Mouse (Mus musculus) ovary, postnatal 10 days (tissue): ENCODE data around the gene Tie1.
"Not testable (repeated sequence)": the region's sequence is repeated elsewhere in the genome, so short reads cannot be mapped to it uniquely, and the experiment has no call there.

Experiments
- DNase-seq: peaks from one replicate; pipeline ENCODE4 v3.0.0; 2022; ENCODE audit warnings: low spot score

The Tie1 gene

DNA sequence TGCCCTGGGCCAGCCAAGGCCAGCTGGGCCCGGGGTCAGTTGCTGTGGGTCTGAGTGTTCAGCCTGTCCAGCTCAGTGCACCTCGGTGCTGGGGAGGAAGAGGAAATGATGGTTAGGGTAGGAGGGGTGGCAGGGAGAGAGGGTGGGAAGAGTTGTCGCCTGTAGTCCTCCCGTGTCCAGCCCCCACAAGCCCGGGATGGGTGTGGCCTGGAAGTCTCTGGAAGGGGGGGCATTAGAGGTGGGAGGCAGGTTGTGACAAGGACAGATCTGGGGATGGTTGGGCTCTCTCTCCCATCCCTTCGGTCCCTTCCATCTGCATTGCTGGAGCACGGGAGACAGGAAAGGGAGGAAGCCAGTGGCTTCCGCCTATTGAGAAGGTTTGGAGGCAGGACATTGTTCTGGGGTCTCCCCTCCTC, at the start of gene Tie1:
Tie1 (minus strand) TSS at position 345 of the 416 bp plus-strand sequence.
- DNase-seq, result no peak

DNA sequence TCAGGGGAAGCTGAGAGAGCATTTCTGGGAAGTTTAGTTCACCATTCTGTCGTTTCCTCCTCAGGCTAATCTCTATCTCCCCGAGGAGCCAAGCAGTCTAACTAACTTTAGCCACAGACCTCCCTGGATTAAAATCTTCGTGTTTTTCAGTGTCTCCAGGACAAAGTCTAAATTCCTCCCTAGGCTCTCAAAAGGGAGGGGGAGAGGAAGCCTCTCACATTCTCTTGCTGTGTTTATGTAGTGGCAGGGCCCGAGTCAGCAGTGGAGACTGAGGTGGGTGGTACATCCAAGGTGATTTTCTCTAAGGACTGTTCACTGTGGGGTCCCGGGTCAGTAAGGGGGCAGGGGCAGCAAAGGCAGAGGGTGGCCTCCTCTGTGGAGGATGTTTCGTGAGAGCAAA, 47.9 kb upstream of the Tie1 start:
- no peak for DNase-seq

DNA sequence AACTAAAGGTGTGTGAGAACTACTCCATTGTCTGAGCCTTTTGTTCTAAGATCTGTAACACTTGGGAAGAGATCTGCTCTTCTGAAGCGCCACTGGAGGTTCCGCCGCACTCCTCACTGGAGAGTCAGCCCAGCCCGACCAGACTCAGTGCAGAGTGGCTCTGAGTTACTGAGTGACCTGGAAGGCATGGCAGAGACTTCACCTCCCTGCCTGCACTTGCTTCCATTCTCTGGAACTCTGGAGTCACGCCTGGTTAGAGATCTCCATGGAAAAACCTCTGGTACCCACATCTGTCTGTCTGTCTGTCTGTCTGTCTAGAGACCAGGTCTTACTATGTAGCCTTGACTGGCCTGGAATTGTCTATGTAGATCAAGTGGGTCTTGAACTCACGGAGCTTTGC, 45.7 kb upstream of the Tie1 start:
- DNase-seq, result no peak

DNA sequence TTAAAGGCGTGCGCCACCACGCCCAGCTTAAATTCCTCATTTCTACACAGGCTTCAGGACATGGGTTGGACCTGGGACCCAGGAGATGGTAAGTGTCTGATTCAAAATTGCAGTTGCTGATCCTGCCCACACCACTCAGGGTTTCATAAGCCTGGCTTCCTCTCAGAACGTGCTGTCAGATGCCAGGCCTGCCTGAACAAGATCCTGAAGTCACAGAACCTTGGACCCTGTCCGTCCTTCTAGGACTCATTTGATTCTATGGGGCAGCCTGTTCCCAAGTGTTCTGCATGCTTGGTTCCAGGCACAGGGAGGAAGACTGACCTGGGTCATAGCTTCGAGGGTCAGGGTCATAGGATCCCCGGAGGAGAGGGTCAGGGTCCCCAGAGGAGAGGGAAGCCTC, 43.7 kb upstream of the Tie1 start:
- DNase-seq, result no peak

DNA sequence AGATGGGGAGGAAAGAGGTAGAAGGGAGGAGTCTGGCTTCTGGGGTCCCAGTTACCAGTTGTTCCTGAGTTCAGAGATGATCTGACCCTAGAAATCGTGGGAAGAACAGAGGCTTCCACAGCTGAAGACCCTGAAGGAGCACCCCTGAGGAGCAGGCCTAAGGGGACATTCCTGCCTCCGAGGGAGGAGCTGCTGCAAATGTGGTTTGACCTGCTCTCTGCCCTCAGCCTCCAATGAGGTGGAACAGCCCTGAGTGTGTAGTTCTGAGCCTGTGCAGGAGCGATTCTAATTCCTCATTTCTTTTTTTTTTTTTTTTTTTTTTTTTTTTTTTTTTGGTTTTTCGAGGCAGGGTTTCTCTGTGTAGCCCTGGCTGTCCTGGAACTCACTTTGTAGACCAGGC, 43.3 kb upstream of the Tie1 start:
- no peak for DNase-seq

DNA sequence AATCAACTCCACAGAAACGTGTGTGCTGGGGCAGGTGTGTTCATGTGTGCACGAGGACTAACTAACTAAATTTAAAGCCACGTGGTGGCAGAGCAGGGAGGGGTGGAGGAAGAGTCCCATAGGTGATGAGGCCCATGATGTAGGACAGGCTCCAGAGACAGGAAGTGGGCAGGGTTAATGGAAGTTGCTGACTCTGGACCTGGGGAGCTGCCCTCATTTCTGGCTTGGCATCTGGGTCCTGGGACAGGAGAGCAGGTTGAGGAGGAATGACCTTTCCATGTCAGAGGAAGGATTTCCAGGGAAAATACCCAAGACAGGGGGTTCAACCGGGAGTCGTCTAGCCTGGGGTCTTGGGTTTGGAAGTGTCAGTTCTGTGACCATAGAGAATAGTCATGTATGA, 42.8 kb upstream of the Tie1 start:
- DNase-seq, result no peak

DNA sequence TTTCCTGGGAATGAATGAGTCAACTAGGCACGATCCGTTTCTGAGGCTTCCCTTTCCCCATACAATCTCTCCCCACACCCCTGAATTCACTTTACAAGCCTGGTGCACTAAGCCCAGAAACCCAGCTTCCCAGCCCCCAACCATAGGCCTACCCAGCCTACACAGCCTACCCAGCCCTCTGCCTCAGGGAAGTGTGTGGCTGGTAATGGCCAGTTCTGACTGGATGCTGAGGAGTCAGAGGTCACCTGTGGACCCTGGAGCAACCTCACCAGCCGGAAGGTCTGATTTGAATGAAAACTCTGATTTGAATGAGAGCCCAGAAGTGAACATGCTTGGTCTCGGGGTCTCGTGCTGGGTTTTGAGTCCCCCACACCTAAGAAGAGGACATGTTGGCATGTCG, 37.9 kb upstream of the Tie1 start:
- no peak for DNase-seq

DNA sequence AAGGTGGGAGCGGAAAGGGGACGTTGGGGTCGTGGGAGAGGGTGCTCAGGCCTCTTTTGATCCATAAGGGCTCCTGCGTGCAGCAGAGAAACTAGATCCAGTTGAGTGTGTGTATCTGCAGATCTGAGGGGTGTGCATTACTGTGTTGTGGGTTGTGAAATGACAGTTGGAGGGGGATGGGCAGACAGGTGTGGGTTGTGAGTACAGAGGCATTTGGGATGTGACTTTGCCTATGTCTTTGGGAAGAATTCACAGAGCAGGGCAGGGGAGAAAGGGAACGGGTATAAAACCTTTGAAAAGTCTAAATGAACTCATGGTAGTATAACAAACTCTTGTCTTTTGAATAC, 37.4 kb upstream of the Tie1 start:
- DNase-seq, result no peak

DNA sequence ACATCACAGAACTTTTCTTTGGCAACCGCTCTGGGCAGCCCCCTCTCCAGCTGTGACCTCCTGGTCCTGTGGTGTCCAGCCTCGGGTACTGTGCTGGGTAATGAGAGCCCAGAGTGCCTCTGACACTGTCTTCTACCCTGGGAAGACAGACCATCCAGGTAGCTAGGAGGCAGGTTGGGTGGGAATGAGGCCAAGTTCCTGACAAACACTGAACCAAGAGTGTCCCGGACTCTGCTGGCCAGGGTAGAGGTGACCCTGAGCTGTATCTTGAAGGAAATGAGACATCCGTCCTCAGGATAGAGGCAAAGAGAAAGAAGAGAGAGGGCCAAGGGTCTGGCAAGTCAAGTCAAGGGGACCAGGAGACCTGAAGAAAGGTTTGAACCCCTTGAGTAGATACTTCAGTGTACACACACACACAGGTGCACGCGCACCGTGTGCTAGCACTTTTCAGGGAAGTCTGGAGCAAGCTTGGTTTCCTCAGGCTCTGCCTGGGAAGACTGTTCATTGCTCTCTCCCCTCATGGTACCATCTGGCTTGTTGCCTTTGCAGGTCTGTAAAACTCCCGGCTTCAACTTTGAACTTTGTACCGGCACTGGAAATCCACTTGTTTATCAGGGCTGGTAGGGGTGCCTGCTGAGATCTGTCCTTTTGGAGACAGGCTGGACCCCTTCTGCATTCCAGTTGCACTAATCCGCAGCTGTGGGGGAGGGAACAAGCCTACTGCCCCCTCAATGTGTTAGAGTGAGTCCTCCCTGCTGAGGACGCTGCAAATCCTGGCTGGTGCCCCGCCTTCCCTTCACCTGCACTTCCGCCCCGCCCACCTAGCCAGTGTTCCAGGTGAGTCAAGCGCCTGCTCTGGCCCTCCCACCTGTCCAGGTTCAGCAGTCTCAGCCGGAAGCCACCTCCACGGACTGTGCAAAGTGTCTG, 36.8 kb upstream of the Tie1 start, which contains the start of gene 2610528J11Rik:
2610528J11Rik (plus strand) TSS at position 592 of the 927 bp plus-strand sequence.
- DNase-seq, result no peak

DNA sequence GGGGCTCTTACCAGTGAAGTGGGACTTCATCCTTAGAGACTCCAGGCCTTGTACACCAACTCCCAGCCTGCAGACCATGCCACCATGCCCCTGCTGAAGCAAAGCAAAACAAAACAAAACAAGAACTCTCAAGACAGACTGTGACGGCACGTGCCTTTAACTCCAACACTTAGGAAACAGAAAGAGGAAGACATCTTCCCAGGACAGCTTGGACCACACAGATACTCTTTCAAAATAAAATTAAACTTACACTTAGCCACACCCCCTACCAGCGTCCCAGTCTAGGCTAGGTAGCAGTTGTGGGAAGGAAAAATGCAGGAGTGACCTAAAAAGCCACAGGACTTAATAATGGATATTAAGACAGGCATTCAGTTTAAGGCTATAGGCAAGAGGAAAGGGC, 35.9 kb upstream of the Tie1 start:
- DNase-seq, result no peak

DNA sequence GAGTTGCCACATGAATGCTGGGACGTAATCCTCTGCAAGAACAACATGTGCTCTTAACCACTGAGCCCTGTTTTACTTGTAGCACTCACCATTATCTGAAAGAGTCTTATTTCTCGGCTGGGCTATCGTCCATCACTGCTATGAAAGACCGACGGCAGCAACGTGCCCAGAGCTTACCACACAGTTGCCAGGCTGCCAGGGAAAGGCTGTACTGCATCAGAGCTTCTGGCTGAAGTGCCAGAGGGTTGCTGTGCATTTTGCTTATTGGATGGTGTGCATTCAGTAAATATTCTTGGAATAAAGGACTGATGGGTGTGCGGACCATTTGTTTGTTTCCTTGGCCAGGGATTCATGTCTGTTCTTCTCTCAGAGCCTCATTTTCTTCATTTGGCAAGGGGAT, 34.1 kb upstream of the Tie1 start:
- DNase-seq, result no peak

DNA sequence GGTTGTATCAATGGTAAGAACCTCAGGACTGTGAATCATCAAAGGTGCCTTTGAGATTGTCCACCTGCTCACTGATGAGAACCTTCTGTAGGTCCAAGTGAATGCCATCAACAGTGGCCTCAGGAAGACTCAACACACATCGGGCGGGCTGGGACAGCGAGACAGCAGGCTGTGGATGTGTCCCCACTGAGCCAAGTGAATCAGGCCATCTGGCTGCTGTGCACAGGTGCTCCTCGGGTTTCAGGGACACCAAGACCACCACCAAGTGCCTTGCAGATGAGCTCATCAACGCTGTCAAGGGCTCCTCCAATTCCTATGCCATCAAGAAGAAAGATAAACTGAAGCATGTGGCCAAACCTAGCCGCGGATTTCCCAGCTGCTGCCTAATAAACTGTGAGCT, 32.4 kb upstream of the Tie1 start:
- DNase-seq, result no peak

DNA sequence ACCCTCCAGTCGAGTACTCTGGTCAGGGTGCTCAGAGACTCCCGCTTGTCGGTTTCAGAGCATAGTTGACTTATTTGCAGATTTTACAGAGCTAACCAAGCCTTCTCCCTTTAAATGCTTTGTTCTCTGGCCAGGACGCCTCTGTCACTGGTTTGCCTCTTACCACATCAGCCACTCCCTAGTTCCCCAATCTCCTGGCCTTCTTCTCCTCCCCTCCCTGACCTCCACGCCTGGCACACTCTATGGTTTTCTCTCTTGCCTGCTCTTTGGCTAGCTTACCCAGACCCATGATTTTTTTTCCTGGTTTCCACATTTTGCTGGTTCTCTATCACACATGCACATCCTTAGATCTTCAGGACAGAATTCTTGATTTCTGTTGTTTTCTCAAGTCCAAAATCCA, 28.3 kb upstream of the Tie1 start:
- no peak for DNase-seq

DNA sequence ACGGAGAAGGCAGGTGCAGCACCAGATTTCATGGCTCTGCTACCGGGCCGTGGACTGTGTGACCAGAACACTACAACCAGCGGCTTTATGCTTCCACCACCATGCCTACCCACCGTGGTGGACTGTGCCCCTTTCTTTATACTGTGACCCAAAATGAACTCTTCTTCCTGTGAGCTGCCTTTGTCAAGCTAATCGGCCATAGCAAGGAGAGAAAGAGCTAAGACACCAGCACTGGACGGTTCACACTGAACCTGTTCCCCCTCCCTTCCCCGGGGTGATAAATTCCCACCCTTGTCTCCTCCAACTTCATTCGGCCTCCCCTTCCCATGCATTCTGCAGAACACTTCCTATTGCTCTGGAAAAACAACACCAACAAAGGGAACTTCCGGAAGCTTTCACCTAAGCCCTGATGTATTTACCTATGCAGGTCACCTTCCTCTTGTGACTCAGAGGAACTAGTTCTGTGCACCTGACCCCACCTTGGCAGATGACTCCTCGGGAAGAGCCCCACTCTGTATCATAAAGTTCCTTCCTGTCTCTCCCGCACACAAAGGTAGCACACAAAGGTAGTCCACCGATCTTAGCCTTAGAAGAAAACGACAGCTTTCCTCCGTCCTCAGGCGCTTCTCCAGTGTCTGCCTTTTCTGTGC, 27.8 kb upstream of the Tie1 start:
- no peak for DNase-seq

DNA sequence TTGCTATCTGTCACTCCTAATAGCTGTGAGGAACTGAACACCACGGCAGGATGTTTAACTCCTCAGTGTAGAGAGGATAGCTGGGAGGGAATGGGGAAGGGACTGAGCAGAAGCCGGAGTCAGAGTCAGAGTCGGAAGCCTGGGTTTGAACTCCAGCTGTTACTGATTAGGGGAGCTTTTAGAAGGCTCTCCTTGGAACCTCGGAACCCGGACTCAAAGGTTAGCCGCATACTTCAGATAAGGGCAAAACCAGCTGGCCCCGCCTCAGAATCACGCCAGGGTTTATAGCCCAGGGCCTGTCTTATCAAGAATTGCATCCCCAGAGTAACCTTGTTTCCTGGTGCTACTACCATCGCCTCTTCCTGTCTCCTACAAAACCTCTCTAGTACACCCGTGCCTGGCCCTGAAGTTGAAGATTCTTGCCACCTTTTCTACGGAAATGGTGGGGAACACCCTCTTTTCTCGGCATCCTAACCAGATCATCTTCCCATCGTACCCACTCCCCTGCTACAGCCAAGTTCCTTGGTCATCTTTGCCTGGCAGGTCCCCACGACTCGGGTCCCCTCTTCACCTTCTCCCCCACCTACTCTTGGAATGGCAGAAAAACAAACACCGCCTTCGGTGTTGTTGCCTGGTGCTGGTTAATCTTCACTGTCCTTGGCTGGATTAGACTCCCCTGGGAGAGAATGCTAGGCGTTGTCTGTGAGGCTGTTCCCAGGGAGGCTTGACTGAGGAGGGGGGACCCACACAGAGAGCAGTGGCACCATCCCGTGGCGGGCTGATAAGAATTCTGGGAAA, 27.0 kb upstream of the Tie1 start:
- no peak for DNase-seq

DNA sequence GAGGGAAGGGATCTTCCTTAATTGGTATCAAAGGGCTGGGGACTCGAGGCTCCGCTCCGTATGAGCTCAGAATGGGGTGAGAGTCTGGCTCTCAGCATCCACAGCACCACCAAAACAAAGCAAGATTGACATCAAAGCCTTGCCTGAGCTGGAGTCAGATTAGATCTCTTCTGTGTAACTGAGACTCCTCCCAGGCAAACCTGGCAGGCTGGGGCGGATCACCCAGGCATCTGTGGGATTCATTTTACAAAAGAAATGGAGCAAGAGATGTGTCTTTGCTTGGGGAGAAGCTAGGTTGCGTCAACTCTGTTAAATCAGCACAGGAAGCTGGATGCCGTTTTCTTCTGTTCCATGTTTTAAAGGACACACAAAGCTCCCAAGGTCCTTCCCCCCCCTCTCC, 19.2 kb upstream of the Tie1 start:
- DNase-seq, result no peak

DNA sequence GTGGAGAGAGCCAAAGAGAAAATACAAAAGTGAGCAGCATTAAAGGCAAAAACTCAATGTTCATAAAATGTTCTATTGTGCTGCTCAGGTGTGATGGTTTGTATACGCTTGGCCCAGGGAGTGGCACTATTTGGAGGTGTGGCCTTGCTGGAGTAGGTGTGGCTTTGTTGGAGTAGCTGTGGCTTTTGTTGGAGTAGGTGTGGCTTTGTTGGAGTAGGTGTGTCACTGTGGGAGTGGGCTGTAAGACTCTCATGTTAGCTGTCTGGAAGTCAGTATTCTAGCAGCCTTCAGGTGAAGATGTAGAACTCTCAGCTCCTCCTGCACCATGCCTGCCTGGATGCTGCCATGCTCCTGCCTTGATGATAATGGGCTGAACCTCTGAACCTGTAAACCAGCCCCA, 17.3 kb upstream of the Tie1 start:
- DNase-seq, result not testable (repeated sequence)

DNA sequence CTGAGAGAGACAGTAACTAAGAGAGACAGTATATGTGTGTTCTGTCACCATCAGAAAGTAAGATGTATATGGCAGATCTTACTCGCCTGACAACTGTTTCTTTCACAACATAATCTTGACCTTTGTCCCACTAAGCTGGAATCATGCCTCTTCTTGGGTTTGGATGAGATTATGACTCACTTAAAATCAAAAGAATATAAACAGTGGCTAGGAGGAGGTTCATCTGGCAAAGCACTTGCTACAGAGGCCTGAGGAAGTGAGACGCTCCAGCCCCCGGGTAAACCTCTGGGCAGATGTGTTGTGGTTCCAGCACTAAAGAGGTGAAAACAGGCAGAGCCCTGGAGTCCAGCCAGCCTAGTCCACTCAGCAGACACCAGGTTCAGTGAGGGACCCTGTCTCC, 15.7 kb upstream of the Tie1 start:
- DNase-seq, result no peak

DNA sequence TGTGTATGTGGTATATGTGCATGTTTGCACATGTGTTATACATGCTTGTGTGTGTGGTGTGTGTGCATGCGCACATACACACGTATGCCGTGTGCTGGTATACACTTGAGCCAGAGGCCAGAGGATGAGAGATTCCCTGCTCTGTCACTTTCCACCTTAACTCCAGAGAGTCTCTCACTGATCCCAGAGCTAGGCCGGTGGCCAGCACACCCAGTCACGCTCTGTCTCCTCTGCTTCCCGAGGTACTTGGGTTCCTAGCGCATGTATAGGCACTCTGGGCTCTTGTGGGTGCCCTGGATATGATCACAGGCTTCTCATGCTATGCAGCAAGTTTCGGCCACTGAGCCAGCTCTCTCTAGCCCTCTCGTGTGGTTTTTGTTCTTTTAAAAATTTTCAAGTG, 10.9 kb upstream of the Tie1 start:
- DNase-seq, result no peak

DNA sequence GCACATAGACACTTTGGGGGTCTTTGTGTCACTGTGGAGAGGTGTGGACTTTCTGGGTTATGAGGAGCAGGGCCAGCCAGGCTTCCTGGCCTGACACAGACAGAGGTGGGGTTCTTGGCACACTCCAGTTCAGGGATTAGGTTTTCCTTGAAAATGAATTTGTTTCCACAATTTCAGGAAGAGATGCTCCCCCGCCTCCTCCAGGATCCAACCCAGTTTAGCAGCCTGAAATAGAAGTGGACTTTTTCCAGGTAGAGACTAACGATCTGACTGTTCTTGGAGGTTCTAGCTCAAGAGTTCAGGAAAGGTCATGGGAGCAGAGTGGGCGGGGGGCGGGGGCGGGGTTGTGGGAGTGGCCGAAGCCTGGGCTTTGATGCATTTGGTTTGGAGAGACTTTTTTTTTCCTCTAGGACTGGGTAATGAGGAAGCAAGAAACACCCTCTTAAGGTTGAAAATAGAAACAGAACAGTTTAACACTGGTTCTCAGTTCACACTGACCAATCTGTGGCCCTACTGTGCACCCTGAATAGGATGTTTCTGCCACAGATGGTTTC, 10.4 kb upstream of the Tie1 start:
- no peak for DNase-seq

DNA sequence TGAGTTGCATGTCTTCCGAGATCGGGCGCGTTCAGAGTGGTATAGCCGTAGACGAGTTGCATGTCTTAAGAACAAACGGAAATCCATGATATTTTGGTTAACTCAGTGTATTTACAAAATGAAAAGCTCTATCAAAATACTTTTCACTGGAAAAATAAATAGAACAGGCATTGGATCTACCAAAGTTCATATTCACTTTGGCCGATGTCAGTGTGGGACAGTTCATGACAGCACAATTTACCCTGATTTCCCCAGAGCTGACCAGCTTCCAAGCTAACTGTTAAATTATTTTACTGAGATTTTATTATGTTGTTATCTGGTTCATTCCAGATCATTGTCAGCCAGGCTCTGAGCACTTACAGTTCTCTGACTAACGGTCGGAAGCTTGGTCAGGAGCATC, 600 bp upstream of the Tie1 start:
- no peak for DNase-seq

DNA sequence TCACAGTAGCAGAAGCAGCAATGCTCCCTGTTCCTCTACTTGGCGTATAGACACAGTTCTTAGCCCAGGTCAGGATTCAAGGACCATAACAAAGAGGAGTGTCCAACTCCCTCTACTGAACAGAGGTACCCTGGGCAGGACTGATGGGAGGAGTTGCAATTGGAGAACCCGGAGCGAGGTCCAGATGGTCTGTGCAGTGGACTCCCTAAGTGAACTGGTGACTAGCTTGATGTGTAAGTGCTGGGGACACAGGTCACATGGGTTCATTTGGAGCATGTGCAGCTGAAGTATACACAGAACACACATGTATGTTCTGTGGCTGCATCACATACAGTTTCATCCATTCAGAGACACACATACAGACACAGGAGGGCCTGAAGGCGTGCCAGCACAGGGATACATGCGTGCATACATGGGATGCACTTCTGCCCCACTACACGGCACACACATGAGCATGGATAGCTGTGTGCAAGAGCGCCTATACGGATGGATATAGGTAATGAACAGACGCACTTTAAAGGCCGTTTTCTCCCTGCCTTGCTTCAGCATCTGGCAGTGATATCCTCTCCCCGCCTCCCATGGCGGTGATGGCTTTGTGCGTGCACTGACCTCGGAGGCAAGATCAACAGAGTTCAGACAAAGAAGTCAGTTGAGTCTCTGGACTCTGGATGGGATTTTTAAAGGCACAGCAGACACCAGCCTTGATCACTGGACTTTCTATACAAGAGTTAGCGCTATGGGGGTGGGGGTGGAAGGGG, 12.9 kb downstream of the Tie1 start:
- DNase-seq, result no peak
